Mouse (Mus musculus) spleen, postnatal 10 days (tissue): Measurements from ENCODE around the gene Grk5.
"Not testable (repeated sequence)": the region's sequence is repeated elsewhere in the genome, so short reads cannot be mapped to it uniquely, and the experiment has no call there.

Experiments used
- DNase-seq, 2 experiments: peaks; one replicate each; pipeline ENCODE4 v3.0.0; 2021 to 2022; ENCODE audit warnings: low spot score in 2 of 2

Gene Grk5

DNA sequence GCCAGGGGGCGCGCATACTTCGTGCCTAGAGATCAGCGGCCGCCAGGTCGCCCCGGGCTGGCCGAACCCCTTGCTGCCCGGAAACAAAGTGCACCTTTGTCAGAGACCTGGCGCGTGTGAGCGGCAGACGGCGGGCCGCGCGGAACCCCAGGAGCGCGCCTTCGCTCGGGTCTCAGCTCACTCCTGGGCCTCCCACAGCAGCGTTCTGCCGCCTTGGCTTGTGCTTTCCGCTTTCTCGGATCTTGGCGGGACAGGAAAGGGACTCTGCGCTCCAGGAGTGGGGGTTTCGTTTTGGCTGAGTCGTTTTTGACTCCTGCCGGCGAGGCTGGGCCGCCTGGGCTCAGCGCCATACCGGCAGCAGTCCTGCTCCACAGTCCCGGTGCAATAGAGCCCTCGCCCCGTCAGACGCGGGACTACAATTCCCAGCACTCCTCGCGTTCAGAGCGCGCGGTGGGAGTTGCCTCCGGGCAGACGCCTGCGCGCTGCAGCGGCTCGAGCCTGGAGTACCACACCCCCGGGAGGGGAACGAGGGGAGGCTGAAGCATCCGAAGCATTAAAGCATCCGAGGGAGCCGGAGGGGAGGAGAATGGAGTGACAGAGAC is at the start of gene Grk5:
Grk5 (plus strand) TSS at position 36 of the 602 bp plus-strand sequence.
- peak; percentile 94 to 97 for DNase-seq

DNA sequence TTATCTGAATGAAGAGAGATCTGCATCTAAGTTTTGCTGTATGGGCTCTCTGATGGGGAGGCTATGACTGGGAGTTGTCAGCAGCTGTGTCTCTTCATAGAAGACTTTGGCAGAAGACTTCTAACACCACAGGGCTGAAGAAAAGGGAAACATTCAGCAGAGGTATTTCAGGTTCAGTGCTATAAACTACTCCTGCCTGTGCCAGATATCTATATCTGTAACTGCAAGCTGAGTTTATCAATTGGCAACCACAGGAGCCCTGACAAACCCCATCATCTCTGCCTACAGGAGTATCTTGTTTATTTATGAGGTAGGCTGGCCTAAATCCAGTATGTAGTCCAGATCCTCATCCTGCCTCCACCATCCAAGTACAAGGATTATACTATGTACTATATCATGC is 46.2 kb upstream of the Grk5 start:
- no peak for DNase-seq

DNA sequence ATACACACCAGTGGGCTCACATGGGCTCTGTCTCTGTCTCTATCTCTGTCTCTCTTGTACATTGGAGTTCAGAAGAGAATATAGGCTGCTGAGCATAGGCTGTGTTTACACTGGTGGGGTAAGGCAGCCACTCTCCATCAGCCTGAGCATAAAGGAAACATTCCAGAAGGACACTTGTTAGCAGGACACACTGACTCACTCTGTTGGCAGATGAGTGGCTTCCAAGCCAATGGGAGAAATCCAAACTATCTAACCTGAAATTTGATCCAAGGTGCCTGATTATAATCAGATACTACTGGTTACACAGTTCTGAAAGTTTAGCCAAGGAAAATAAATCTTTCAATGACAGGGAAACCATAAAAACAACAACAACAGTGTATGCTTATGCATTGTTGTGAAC is 43.8 kb upstream of the Grk5 start:
- no peak for DNase-seq

DNA sequence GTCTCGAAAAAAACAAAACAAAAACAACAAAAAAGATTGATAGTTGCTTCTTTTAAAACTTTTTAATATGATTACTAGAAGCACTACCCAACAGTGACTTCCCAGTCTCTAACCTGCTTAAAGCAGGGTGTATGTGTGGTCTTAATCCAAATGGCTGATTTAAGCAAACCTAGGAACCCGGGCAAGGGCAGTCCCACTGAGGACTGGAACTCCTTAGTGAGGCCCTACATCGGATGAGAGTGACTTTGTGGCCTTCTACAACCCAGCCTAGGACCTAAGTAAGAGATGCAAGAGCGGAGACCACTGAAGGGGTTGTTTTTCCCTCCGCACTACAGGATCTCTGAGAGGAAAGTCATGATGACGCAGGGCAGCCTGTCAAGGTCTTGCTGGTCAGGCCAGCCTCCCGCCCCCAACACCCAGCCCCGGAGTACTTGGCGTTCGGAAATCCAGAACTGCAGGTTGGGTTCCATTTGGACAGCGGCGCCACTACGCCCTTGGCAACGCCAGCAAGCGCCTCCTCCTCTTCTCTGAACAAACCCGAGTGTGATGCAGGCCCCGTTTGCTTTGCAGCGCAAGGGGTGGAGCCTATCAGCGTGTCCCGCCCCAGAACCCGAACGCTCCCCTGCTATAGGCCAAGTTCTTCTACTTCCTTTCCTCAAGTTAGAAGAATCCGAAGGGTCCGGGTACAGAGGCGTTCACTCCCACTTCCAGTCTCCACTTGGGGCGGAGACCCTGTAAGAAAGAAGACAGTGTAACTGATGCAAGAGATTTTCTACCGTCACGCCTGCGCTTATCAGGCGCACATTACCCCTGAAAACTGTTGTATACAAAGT is 28.5 kb upstream of the Grk5 start, which contains the start of gene Sfxn4:
Sfxn4 (minus strand) TSS at position 612 of the 833 bp plus-strand sequence.
- peak; percentile 82 to 92 for DNase-seq

DNA sequence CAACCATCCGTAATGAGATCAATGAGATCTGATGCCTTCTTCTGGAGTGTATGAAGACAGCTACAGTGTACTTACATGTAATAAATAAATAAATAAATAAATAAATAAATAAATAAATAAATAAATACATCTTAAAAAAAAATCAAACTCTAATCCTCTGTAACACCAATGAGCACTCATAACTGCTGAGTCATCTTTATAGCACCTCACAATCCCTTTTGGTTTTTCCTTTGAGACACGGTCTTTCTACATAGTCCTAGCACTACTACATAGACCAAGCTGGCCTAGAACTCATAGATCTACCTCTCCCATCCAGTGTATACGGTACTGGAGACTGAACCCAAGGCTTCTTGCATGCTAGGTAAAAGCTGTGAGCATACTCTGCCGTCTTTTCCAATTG is 23.4 kb upstream of the Grk5 start:
- not testable (repeated sequence) for DNase-seq

DNA sequence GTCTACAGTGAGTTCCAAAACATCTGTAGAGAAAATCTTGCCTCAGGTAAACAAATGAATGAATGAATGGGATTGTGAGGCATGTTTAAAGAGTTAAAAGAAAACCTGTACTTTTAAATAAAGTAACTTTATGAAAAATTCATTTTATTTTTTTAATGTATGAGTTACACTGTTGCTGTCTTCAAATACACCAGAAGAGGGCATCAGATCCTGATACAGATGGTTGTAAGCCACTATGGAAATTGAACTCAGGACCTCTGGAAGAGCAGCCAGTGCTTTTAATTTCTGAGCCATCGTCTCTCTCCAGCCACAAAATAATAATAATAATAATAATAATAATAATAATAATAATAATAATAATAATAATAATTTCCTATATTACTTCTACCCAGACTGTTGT is 19.1 kb upstream of the Grk5 start:
- no peak for DNase-seq

DNA sequence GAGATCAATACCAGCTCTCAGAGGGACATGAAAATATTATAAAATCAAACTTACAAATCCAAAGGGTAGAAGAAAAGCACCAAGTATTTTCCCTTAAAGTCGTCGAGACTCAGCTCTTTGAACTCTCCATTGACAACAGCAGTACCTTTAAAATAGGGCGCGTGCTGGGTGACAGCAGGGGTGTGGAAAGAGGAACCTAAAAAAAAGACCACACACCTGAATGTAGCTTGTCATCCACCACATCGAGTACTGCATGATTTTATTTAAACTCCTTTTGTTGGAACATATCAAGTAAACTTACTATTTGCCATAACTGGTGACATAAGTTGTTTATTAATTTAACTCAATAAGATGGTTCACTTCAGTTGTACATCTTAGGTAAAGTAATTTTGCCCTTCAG is 18.2 kb upstream of the Grk5 start:
- DNase-seq: no peak

DNA sequence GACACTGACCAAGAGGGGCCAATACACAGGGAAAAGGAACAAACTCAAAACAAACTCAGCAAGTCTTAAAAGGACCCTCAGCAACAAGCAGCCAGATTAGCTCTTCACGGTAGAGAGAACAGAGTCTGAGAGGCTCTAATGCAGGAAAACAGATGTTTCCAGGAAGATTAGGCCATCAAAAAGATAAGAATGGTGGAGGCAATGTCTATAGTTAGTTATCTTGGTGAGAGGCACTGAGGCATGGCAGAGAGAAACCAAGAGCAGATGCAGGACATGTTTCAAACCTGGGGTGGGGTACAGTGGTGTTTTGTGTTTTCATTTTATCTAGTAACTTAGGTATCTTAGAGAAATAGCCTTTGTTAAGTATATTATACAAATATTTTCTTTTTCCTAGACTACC is 17.3 kb upstream of the Grk5 start:
- DNase-seq: no peak

DNA sequence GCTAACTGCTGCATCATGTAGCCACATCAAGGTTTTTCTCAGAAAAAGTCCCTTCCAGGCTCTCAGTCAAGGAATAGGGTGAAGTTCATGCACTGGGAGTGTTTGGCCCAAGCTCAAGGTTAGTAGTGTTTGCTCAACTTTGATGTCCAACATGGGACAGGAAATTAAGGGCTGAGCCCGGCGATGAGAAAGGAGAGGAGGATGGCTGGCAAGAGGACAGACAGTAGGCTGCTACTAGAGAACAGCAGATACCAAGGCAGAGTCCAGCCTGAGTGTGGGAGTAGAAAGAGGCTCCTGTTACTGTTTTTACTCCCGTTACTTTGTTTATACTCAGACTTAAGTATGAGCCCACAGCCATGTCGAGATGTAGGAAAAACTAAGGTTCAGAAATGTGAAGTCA is 16.0 kb upstream of the Grk5 start:
- peak; percentile 39 to 52 for DNase-seq

DNA sequence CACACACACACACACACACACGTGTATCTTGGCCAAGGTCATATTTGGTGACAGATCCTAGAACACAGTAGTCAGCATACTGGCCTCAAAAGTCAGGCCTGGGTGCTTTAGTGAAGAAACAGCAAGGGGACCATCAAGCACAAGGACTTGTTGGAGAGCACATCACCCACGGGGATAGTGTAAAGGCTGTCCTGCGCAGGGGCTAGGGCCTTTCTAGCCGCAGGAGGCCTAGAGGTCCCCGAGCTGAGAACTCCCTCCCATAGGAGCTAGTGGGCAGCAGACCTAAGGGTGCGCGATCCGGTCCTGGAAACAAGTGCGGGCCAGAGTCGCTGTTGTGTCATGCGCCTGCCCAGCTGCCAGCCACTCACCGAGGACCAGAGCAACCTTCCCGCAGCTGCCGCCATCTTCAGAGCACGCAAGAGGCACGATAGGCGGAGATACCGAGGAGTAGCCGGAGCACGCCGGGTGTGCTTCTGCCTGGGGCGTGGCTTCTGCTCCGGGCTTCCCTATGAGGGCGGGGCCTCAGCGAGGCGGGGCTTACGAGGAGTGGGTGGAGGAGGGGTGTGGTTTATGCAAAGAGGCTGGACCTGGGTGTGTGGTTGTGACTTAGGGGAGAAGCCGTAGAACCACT is 15.4 kb upstream of the Grk5 start, which contains the start of gene Prdx3:
Prdx3 (minus strand) TSS at position 493 of the 631 bp plus-strand sequence.
- DNase-seq: peak; percentile 98 to 99

DNA sequence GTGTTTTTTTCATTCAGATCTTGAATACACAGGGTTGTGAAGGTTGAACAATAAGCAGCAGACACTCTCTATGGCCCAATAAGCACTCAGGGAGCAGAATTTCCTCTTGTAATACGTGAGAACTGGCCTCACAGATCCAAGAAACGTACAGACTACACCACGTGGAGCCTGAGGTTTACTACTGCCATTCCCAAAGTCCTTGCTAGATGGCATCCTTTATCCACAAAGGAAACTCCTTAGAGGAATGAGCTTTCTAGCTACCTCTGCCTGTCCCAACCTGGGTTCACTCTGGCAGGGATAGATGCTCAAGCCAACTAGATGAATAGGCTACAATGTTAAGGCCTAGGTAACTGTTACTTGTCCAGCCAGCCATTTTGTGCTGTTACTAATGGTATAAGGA is 6.4 kb upstream of the Grk5 start:
- DNase-seq: no peak

DNA sequence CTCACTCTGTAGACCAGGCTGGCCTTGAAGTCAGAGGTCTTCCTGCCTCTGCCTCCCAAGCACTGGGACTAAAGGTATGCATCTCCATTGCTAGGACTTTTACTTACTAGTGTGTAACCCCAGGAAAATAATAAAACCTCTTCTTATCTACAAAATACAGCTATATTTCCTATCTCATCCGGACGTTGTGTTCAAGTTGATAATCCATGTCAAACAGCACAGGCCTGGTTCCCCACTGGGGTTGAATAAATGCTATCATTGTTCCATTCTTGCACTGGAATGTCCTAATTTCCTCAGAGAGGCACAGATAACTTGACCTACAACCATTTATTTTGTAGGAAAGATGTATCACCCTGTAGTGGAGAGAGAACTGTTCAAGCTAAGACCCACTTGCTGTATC is 1.9 kb upstream of the Grk5 start:
- no peak for DNase-seq

DNA sequence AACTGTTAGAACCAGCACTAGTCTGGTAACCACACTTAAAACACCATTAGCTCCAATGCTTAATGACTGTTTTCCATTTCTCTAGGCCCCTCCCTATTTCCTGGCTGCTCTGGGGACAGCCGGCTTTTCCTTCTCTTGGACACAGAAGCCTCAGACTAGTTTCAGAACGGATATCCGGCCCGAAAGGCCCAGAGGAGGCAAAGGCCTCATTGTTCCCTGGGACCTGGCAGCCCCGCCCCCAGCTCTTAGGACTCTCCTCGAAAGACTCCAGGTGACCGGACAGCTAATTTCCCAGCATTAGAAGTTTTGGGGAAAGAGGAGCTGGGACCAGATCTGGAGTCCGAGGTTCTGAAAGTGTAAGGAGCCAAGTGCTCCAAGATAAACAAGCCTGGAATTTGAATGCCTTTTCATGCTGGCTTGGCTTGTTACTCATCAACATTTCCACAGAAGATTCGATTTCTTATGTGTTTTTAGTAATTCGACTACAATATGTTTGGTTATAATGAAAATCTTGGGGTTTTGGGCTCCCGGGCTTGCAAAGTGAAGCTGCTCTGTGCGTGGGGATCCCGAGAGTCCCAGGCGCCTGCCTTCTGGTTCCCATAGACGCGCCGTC is 342 bp upstream of the Grk5 start:
- peak; percentile 52 to 54 for DNase-seq

DNA sequence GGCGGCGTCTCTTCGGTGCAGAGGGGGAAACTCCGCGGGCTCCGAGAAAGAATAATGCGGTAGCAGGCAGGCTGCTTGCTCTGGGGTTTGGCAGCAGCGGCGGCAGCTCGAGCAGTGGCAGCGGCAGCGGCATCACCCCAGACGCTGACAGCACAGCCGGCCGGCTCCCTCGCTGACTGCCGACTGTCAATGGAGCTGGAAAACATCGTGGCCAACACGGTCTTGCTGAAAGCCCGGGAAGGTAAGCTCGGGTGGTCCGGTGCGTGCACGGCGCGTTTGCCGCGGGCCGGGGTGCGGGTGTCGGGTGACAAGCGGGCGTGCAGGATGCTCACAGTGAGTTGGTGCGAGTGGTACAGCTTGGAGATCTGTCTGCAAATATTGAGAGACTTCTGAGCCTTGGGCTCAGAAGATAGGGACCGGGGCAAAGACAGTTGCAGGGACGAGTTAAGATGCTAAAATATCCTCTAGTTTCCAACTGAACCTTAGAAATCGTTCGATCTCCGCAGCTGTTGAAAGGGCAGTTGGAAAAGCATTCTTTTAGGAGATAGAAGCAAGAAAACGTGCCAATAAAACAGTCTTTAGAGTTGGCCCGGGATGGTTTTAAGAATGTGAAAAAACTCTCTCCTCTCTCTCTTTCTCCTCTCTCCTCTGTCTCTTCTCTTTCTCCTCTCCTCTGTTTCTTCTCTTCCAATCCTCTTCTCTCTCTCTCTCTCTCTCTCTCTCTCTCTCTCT is 1.0 kb downstream of the Grk5 start:
- DNase-seq: peak in 1 of 2 experiments; percentile 55

DNA sequence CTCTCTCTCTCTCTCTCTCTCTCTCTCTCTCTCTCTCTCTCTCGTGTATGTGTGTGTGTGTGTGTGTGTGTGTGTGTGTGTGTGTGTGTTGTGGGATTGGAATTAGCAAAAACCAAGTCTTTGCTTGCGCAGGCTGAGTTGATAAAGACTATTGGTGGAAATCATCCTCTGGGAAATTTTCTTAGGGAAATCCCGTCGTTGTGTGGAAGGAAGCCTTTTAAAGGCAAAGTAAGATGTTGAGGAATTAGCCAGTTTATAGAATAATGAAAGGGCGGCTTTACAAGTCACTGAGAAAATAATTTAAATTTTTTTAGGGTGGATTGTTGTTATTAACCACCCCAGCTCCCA is 1.5 kb downstream of the Grk5 start:
- no peak for DNase-seq

DNA sequence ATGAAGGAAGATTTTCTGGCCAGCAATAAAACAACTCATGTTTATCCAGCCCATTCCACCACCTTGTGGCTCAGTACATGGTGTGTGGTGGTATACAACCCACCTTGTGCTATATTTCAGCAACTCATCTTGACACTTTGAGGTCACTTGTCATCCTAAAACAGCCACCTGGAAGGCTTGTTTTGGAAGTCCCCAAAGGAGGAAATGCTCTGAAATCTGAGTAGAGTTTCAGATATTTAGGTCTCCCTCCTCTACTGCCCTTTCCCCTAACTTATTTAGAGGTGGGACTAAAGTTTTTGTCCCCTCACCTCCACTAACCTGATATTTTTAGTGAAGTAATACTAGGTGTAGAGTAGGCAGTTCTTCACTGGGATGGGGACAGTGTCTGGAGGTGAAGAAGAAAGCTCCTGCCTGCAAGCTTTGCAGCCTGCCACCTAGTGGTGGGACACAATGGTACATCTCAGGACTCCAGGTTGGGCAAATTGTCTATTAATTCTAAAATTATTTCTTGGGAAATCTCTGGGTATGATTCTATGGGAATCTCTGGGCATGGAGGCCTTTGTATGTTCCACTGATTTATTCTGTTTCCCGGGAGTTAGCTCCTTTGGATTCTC is 2.5 kb downstream of the Grk5 start:
- peak; percentile 67 to 89 for DNase-seq

DNA sequence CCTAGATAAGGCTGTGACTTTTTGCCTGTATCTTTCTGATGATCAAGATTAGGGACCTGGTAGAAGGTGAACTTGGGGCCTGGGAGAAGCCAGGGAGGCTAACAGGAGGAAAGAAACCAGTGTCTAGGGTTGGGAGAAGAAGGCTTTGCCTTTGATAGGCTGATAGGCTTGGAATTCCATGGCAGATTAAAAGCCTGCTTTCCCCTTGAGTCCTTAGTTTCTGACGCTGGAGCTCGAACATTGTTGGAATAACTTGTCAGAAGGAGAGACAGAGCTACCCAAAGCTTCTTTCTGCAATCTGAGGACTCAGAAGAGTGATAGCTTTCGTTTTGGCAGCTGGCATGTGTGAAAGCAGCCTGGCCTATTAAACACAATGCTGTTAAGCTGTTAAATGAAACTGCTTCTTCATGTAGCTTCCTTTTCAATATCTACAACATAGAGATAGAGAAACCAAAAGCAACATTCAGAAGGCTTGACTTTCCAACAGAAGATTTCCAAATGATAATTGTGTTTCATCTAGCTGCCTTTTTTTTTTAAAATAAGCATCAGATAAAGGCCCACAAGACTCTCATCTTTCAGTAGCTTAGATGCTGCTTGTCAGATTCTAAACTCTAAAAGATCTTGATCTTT is 5.8 kb downstream of the Grk5 start:
- no peak for DNase-seq

DNA sequence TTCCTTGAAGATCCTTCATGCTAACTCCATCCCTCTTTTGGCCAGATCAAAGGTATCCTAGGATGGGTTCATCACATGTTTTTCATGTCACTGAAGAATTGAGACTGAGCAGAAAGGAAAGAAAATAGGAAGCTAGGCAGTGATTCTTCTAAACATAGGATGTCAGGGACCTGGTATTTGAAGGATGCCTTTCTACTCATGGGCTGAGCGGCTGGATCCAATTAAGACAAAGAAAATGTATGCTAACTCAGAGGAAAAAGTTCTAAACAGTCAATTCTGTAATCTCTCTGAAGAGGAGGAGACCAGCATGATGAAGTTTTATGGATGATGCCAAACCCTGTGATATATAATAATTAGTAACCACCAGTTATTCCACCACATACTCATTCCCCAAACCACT is 13.6 kb downstream of the Grk5 start:
- no peak for DNase-seq

DNA sequence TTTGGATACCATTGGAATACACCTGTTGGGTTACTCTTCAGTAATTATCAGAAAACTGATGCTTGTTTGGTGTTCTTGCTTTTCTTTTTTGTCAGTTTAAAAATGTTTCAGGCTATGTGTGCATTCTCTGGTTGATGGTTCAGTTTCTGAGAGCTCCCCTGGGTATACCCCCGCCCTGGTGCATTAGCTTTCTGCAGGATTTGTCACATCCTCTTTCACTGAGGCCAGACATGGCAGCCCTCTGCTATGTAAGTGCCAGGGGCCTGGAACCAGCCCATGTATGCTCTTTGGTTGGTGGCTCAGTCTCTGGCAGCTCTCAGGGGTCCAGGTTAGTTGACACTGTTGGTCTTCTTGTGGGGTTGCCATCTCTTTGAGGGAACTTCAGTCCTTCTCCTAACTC is 14.4 kb downstream of the Grk5 start:
- DNase-seq: peak in 1 of 2 experiments; percentile 44

DNA sequence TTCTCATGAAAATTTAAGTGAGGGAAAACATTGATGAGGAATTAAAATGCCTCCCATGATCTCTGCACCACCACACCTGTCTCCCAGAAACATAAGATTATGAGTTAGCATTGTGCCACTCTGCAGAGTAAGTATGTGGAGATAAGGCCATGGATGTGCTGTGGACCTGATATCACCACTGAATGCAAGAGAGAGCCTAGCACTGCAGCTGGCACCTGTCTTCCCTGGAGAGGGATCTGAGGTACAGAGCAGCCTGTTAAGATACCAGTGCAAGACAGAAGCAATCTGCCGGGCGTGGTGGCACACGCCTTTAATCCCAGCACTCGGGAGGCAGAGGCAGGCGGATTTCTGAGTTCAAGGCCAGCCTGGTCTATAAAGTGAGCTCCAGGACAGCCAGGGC is 15.9 kb downstream of the Grk5 start:
- DNase-seq: no peak

DNA sequence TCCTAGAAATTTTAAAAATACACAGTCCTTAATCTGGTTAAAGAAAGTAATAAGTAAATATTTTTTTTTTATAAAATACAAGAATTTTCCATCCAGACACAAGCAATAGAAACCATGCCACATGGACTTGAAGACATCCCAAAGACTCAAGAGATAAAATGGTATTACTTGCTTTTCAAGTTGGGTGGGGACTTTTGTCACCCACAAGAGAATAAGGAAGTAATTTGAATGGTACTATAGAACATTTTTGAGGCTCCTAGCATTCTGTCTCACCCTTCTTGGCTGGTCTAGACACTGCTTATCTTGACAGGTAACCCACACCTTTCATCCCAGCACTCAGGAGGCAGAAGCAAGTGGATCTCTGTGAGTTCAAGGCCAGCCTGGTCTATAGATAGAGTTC is 20.8 kb downstream of the Grk5 start:
- no peak for DNase-seq
